Mouse (Mus musculus) heart, adult 11 months (tissue): ENCODE measurements around the gene Trim40.

Experiments used
- DNase-seq: peaks from one replicate; pipeline ENCODE4 v3.0.0; 2022

Gene Trim40

DNA sequence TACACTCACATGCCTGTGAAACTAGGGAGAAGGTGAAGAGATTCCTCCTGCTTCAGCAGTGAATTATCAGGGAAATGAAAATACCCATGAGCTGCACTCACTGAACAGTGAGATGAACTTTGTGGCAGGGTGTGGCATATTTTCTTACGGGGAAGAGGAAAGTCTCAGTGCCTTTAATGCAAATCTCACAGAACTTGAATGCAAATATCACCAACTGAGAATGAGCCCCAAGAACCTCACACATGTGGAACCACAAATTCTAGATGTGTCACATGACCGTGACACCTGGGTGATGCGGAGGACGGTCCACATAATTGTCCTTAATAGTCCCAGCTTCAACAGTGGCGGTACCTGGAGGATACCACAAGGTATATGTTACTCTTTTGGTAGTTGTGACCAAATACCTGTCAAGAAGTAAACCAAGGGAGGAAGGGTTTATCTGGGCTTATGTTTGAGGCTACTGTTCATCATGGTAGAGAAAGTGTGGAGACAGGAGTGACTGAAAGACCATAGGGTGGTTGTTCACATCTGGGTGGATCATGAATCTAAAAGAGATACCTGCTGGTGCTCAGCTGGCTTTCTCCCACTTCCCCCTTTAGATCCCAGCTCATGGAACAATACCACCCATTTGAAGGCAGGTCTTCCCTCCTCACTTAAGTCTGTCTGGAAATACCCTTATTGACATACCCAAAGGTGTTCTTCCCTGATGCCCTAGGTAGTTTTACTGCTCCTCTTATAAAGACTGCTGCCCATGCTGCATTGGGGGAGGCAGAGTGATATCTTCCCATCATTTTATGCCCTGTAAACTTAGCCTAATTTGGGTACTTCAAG, at the start of gene Trim40:
Gene Trim40, minus strand, starts transcription at position 51 of the 831 bp plus-strand sequence.
- DNase-seq: peak; percentile 55

DNA sequence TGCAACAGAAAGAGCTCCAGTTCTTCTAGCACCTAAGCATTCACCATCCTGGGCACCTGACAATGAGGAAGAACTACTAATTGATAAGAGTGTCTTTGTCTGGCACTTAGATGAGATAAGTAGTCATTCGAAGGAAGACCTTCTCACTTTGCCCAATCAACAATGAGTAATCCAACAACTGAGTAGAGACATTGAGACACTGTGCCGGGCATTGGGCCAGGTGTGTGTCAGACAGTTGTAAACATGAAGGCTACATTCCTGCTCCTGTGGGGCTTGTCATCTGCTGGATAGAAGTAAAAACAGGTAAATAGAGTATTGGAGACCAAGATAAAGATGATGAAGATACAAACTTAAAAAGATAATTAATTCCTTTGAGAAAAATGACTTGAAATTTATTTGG, 48.1 kb upstream of the Trim40 start:
- DNase-seq: peak; percentile 49

DNA sequence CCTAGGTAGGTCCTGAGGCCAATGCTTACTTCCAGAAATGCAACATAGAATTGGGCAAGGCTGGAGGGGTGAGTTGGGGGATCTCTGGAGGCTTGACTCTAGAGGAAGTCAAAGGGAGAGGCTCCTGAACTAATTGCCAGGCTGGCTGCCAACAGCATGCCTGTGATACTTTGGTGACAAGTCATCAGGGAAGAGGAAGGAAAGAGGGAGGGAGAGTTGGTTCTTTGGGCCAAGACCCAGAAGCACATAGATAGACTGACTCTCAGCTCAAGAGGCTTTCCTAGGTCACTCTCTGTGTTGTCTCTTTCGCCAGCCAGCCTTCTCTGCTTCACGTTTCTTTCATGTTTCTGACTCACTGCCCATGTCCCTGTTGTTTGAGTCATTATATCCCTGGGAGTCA, 41.9 kb upstream of the Trim40 start:
- DNase-seq: peak; percentile 97

DNA sequence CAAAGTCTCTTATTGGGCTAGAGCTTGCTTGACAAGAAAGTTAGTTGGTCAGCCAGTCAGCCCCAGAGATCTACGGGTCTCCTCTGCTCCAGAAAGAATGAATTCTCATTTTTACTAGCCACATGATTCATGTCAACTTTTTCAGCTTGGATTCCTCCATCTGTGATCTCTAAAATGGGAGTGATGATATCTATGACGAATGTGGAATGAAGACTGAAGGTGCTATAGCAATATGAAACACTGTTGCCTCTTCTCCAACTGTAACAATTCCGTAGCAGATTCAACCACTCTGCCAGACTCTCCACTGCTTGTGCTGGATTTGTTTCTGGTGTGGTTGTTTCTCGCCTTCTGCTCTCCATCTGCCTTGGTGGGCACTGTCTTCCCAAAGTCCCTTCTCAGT, 41.2 kb upstream of the Trim40 start:
- no peak for DNase-seq

DNA sequence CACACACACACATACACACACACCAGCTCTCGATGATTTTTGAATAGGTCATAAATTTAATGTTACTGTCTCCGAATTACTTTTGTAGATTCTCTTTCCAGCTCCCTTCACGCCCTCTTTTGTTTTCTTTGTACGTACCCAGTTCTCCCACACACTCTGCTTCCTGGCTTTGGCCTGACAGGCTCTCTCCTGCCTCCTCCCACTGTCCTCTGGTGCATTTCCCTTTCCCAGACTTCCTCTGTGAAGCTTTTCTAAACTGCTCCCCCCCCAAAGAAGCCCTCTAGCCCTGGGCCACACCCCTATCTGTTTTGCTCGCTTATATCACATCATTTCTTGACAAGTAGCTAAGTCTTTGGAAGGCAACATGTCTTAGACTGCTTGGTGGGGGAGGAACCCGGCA, 40.3 kb upstream of the Trim40 start:
- DNase-seq: peak; percentile 96

DNA sequence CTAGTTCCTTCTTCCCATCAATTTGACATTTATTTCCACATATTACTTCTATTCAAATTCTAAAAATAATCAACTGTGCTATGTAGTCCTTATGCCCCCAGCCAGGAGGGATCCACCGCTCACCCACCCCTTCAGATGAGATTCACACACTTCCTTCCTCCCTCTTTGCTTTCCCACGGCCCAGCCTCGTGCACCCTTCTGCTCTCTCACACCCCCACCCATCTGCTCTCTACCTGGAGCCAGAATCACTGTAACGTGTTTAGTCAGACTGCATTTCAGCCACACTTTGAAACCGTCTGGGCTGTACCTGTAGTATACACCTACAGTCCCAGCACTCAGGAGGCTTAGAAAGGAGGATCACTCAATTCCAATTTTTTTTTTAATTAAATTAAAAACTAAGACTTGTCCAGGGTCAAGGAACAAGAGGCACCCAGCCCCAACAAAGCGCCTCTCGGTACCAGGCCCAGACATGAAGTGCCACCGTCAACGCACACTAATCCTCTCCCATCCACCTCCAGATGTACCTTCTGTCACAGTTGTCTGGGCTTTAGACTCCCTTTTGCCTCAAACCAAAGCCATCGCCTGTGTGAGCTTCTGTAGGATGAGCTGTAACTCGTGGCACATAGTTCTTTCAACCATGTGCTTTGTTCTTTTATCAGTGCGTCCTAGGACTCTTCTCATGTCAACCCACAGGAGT, 39.5 kb upstream of the Trim40 start:
- peak; percentile 90 for DNase-seq

DNA sequence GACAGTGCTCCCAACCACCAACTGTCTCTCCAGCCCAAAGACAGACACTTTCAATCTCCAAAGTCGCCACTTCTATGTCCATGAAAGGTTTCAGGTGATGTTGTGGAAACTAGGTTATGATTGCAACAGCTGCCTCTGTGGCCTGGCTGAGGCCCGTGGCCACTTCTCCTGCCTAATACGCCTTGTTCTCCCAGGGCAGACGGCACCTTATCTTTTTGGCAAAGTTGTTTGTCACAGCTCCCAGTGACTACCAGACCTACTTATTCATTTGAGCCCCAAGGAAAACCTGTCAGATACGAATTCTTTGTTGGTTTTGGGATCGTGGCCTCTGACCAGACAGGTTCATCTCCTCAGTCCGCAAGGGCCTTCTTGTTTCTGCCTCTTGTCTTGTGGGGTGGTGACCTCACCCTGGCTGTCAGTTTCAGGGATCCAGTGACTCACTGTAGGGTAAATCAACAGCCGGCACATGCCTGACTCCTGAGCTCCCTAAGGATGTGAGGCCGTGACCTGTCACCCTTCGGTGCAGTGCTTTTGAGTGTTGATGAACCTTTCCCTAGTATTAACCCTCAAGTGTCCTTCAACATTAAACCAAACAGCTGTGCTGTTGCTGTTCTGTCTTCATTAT, 37.7 kb upstream of the Trim40 start:
- DNase-seq: peak; percentile 91

DNA sequence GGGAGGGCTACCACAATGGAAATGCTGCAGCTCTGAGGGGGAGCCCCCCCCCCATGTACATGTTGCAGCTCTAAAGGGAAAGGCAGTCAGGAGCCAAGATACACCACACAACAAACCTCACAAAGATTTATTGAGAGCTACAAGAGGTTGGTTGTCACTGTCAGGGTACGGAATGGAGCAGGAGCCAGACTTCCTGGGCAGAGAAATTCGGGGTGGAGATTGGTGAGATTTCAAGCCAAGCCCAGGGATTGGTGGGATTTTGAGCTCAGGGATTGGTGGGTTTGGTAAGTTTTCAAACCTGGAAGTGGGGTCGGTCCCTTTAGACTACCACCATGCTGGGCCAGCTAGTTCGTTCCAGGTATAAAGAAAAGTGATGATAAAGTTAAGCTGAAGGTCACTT, 33.6 kb upstream of the Trim40 start:
- peak; percentile 51 for DNase-seq

DNA sequence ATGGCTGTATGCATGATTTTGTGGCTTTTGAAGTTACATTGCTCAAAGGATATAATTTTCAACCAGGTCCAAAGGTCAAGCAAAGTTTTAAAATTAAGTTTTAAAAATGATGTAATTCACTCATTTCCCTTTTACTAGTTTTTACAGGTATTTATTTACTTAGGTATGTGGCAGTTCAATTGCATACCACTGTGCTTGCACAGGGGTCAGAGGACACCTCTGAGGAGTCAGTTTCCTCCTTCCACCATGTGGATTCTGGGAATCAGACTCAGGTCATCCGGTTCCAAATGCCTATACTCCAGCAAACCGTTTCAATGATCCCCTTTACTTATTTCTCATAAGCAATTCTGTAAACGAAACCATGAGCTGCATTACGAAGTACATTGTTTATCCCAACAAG, 32.8 kb upstream of the Trim40 start:
- peak; percentile 5 for DNase-seq

DNA sequence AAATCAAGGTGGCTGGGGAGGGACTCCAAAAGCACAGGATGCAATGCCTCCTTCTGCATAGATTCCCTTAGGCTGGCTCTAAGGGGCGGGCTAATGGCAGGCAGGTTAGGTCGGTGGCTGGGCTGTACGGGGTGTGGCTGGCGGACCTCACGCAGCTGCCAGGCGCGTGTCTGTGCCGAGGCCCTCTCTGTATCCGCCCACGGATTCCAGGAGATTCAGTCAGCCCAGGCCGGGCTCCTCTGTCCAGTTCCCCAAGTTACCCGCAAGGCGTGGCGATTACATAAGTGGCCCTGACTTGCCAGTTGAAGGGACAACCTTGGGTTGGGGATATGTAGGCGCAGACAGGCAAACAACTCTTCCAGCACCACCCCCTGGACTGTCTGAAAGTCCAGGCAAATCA, 30.3 kb upstream of the Trim40 start:
- peak; percentile 92 for DNase-seq

DNA sequence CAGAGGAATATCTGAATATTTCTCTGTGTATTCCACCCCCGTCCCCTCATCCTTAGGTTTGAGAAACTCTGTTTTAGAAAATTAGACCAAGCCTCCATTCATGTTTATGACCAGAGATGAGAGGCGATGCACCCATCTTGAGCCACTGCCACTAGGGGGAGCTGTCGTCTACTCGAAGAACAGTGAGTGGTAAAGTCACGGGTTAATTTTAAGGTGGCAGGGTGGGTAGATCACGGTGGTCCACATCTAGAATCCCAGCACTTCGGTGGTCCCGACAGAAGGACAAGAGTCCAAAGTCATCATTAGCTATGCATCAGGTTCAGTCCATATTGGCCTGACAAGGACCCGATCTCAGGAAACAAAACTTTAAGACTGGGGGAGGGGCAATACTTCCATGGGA, 25.2 kb upstream of the Trim40 start:
- DNase-seq: peak; percentile 92

DNA sequence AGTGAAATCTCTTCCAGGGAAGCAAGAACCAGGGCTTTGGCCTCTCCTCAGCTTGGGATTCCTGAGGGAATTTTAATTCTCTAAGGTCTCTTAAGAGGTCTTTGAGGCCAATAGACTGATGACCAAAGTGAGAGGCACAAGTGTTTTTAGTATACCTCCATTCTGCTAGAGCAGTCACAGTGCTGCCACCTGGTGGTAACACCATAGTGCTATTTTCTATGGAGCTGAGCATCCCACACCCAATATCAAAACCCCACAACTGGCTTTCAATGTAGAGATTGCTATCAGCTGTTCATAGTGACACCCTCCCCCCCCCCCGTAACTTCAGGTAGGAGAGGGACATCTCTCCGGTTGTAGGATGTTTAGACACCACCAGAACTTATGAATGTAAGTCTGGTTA, 24.2 kb upstream of the Trim40 start:
- DNase-seq: peak; percentile 91

DNA sequence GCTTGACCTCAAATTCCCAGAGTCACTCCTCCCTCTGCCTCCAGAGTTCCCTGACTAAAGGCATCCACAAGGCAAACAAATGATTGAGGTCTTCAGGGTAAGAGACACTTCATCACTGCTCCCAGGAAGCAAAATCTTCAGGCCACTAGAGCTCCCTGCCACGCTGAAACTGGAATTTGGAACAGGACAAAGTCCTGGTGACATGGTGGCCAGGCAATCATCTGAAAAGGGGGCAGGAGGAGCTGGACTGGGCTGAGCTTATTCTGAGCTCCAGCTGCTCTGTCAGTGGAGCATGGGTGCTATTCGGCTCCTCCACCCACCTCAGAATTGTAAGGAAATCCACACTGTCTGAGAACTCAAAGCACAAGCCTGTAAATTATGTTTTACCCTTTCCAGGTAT, 22.1 kb upstream of the Trim40 start:
- DNase-seq: peak; percentile 51

DNA sequence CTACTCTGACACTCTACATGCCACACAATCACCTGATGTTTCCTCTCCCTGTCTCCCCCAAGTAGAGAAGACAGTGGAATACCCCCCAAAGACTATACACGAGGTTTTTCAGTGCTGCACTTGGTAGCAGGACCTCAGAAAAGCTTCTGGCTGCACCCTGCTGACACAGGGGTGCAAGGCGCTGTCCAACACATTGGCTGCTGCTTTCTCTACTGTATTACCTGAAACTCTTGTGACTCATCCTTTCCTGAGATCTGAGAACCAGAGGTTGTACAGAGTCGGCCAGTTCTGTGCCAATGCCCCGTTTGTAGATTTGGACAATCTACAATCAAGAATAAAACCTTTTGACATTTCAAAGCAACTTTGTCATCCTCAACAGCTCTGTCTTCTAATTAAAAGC, 19.9 kb upstream of the Trim40 start:
- DNase-seq: peak; percentile 74

DNA sequence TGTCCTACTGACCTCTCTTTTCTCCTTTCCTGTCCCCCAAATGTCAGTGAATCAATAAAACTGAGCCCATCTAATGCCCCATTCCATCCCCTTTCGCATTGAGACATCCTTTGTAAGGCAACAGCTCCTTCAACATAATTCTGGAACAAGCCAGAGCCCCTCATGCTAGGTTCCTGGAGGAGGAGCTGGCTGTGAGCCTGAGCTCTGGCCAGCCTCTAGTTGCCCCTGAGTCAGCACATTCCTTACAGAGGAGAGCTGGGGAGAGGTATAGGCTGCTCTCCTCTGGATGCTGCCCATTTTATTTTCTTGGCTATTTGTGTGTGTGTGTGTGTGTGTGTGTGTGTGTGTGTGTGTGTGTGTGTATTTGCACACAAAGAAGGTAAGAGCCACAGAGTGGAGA, 18.3 kb upstream of the Trim40 start:
- DNase-seq: peak; percentile 73

DNA sequence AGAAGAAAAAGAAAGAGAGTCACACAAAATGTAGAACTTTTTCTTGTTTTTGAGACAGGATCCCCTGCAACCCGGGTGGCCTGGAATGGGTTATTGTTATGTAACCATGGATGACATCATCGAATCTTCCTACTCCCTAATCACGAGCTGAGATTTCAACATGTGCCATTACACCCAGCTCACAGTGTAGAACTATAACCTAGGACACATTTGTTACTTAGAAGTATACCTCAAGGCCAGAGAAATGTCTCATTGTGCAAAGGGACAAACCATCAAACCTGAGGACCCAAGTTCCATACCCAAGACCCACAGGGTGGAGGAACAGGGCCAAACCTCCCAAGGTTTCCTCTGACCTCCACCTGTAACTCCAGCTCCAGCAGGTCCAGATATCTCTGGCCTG, 13.7 kb upstream of the Trim40 start:
- peak; percentile 78 for DNase-seq

DNA sequence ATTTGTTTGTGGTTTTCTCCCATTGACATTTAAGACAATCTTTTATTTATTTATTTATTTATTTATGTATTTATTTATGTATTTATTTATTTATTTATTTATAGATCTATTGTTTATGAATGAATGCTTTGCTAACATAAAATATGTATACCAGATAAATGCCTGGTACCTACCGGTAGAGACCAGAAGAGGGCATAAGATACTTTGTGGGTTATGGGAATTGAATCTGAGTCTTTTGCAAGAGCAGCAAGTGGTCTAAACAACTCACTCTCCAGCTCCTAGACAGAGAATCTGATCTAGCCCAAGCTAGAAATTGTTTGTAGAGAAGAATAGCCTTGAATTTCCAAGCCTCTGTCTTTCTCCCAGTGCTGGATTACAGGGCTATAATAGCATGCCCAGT, 10.8 kb upstream of the Trim40 start:
- no peak for DNase-seq

DNA sequence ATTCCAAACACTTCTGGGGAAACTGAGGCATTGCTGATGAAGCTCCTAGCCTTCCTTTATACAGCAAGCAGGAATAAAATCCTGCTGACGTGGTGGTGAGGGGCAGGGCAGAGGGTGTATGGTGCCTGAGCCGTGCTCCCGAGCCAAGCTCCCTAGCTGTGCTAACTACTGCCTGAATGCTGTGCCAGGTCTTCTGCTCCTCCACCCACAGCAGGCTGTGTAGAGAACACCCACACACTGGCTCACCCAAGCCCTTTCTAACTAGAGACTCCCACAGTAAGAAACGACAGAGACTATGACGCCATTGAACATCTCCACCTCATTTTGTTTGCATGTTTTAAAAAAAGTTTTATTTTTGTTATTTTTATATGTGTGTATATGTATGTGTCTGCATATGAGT, 10.1 kb upstream of the Trim40 start:
- DNase-seq: peak; percentile 83

DNA sequence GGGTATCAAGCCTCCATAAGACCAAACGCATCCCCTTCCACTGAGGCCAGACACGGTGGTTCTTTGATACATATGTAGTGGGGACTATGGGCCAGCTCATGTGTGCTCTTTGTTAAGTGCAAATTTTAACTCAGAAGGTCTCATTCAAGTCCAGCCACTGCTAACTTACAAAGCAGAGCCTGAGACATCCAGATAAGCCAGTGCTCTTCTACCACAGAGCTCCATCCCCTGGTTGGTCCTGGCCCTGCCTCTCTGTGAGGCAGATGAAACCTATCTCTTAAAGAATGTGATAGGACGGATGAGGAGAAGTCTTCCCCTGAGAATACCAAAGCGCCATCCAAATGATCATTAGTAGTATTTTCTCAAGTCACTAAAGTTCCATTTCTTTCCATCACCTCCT, 9.5 kb upstream of the Trim40 start:
- peak; percentile 57 for DNase-seq

DNA sequence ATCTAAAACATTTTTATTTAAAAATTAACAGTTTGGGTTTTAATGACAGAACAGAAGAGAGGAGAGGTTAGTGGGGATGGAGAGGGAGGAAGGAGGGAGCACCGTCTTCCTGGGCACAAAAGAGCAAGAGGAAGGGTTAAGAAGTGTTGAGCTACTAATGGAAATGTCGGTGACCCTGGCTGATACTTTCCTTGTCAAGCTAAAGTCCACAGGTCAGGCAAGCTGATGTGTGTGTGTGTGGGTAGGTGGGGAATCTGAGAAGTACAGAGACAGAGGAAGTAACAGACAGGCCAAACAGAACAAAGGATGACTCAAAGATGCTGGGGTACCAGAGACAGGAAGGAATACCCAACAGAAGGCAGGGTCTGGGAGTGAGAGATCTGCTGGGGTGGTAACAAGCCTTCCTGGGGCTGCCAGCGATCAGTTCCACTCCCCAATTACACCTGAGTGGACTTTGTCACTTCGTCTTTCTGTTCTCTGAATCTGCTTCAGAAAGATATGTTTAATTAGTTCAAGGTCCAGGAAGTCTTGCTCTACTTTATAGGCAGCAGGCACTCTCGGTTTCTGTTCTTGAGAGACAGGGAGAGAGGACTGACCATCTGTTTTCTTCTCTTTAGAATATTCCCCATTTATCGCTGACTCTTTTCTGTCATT, 7.8 kb upstream of the Trim40 start, which contains the start of gene Trim31:
Gene Trim31, plus strand, starts transcription at position 567 of the 654 bp plus-strand sequence.
- peak; percentile 60 for DNase-seq

DNA sequence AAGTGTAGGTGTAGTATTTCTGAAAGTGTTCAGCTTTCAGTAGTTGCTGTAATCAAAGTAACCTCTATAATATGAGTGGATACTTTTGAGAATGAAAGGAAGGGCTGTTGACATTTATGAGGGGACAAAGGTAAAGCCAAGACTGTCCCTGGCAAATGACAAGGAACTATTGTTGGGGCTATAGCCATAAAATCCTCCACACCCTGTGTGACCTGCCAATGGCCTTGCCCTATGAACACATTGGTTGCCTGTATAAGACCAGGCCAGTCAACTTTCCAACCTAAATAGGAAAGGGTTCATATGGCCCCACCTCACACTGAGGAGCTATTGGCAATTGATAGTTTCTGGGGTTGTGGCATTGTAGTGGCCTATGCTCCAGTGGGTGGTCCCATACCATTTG, 7.1 kb upstream of the Trim40 start:
- peak; percentile 70 for DNase-seq

DNA sequence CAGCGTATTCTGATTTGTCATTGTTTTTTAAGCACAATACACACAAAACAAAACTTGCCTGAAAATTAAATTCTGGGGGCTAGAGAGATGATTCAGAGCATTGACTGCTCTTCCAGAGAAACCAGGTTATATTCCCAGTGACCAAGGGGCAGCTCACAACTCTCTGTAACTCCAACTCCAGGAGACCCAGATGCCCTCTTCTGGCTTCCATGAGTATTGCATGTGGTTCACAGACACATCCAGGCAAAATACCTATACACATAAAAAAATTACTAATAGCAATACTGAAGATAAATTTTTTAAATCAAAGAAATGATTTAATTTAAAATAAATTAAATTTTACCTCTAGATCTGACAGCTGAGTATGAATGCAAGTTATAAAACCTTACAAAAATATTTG, 6.7 kb upstream of the Trim40 start:
- DNase-seq: peak; percentile 80

DNA sequence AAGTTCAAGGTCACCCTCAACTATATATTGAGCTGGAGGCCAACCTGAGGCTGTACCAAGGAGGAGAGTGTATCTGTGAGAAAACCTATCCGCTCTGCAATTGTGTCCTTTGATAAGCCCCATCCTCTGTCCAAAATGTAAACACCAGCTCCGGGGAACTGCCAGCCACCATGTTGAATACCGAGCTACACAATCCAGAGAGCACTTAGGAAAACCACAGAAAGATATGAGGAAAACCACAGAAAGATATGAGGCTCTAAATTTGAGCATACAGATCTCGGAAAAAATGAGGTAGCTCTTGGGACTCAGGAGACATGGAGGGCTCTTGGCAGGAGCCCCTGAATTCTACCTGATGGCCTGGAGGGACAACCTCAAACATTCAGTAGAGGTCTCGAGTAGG, 3.5 kb upstream of the Trim40 start:
- peak; percentile 29 for DNase-seq
